Mouse (Mus musculus) 416B (cell line): ENCODE measurements at regions not wholly inside any gene's neighbourhood (a gene's known extent, or its start where the extent isn't known, plus 50 kb on each side); places are given as distances from the start of the nearest gene placed in this dataset.

ENCODE experiments used
- DNase-seq: peaks from one replicate; pipeline ENCODE4 v3.0.0; 2011; ENCODE audit warnings: low read depth

DNA sequence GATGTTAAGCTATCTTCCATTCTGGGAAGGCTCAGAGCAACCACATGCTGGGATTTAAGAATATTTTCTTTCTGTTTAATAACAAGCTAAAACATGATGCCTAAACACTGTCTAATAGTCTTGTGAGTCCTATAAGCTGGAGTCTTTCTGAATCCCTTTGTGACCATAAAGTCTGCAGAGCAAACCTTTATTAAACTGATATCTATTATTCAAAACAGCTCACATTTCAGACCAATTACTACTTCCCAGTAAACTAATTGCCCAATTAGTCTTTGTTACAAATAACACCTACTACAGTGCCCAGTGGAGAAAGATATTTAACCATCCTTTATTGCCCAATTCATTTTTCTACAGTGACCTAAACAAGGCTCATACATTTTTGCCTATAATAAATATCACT is 277.7 kb downstream of the Stxbp6 start:
- DNase-seq, result no peak

DNA sequence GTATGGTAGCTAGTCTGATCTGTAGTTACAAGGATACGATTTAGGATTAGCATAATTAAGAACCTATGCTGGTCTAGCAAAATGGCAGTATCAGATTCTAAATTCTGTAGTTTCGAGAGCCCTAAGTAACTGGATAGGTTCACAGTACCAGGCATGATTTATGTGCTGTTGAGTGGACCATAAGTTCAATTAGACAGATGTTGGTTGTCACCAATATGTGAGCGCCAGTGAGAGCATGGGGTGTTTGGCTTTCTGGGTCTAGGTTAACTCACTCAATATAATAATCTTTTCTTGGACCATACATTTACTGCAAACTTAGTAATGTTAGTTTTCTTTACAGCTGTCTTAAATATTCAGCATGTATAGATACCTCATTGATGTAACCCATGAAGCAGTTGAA is 323.8 kb downstream of the Stxbp6 start:
- no peak for DNase-seq

DNA sequence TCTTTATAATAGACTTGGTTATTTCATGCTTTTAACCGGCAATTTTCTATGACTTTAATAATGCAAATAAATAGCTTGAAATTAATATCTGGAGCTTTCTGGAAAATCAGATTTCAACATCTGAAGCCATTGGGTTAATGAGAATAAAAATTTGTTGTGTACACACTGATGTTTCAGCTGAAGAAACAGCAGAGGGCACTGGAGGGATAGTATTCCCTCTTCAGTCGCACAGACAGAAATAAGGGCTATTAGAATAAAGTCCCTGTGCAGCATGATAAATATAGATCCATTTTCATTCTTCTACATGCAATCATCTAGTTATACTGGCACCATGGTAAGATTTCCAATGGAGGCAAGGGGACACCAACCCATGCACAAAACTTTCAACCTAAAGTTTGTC is 347.7 kb downstream of the Stxbp6 start:
- peak; percentile 27 for DNase-seq
